Mouse (Mus musculus) testis, postnatal 10 days (tissue): Measurements from ENCODE around the gene Borcs6.

ENCODE experiments used
- DNase-seq: peaks from one replicate; pipeline ENCODE4 v3.0.0; 2021; ENCODE audit warnings: low spot score

Borcs6 gene

GRCm38 (mm10) chr11:69089616-69090290 lies 30.2 kb downstream of the Borcs6 start:
- peak; percentile 60 for DNase-seq

GRCm38 (mm10) chr11:69090367-69090766 lies 30.9 kb downstream of the Borcs6 start:
- peak; percentile 54 for DNase-seq

- peak; percentile 36 for DNase-seq
Observed at GRCm38 (mm10) chr11:69091566-69092385, 32.3 kb downstream of the Borcs6 start.

- DNase-seq, result peak; percentile 94
Observed at GRCm38 (mm10) chr11:69092386-69092751, 32.9 kb downstream of the Borcs6 start.

GRCm38 (mm10) chr11:69092871-69093270 lies 33.4 kb downstream of the Borcs6 start:
- DNase-seq, result no peak

- peak; percentile 31 for DNase-seq
Observed at GRCm38 (mm10) chr11:69093856-69094255, 34.3 kb downstream of the Borcs6 start.

GRCm38 (mm10) chr11:69094697-69095429 lies 35.3 kb downstream of the Borcs6 start, which contains the start of gene Per1:
TSS of gene Per1 (plus strand) at chr11:69095217.
- peak; percentile 97 for DNase-seq

- DNase-seq, result peak; percentile 61
Observed at GRCm38 (mm10) chr11:69095511-69096231, 36.2 kb downstream of the Borcs6 start.

GRCm38 (mm10) chr11:69096360-69096986 lies 37.0 kb downstream of the Borcs6 start:
- DNase-seq, result peak; percentile 43

GRCm38 (mm10) chr11:69096987-69097900 lies 37.7 kb downstream of the Borcs6 start:
- peak; percentile 99 for DNase-seq

- no peak for DNase-seq
Observed at GRCm38 (mm10) chr11:69098039-69098761, 38.7 kb downstream of the Borcs6 start.

GRCm38 (mm10) chr11:69098762-69099091 lies 39.2 kb downstream of the Borcs6 start:
- DNase-seq, result peak; percentile 98

- peak; percentile 95 for DNase-seq
Observed at GRCm38 (mm10) chr11:69099177-69099914, 39.8 kb downstream of the Borcs6 start.

GRCm38 (mm10) chr11:69099915-69100345 lies 40.4 kb downstream of the Borcs6 start:
- peak; percentile 88 for DNase-seq

GRCm38 (mm10) chr11:69100639-69101360 lies 41.3 kb downstream of the Borcs6 start:
- DNase-seq, result peak; percentile 43

- peak; percentile 39 for DNase-seq
Observed at GRCm38 (mm10) chr11:69101604-69102402, 42.3 kb downstream of the Borcs6 start.

GRCm38 (mm10) chr11:69102403-69102725 lies 42.8 kb downstream of the Borcs6 start:
- peak; percentile 39 for DNase-seq

- DNase-seq, result peak; percentile 43
Observed at GRCm38 (mm10) chr11:69103121-69103520, 43.6 kb downstream of the Borcs6 start.
